Mouse (Mus musculus): Measurements from ENCODE around the gene Gm10964.
A peak's percentile ranks its signal among the peaks of the same experiment; 100 is the strongest.

The Gm10964 gene

GRCm38 (mm10) chr3:103734696-103735519 lies 4.3 kb upstream of the Gm10964 start:
- DNase-seq: no peak

GRCm38 (mm10) chr3:103735776-103736600 lies 3.2 kb upstream of the Gm10964 start:
- DNase-seq: no peak

- DNase-seq: peak; percentile 36
These were observed 2.0 kb upstream of the Gm10964 start for GRCm38 (mm10) chr3:103737061-103737754.

GRCm38 (mm10) chr3:103737778-103738571 lies 1.2 kb upstream of the Gm10964 start, which contains the start of gene Olfml3:
Gene Olfml3, minus strand, starts transcription at chr3:103738001.
- peak; percentile 86 for DNase-seq

- DNase-seq: no peak
These were observed 1.2 kb downstream of the Gm10964 start for GRCm38 (mm10) chr3:103740342-103740741.

- no peak for DNase-seq
These were observed 4.0 kb downstream of the Gm10964 start for GRCm38 (mm10) chr3:103743208-103743607.

- DNase-seq: no peak
These were observed 6.0 kb downstream of the Gm10964 start for GRCm38 (mm10) chr3:103745001-103745770.

- DNase-seq: no peak
These were observed 7.5 kb downstream of the Gm10964 start for GRCm38 (mm10) chr3:103746711-103747110.

- DNase-seq: no peak
These were observed 12.4 kb downstream of the Gm10964 start for GRCm38 (mm10) chr3:103751558-103751957.

GRCm38 (mm10) chr3:103755351-103755750 lies 16.2 kb downstream of the Gm10964 start:
- DNase-seq: no peak

GRCm38 (mm10) chr3:103756920-103757319 lies 17.8 kb downstream of the Gm10964 start:
- DNase-seq: no peak

GRCm38 (mm10) chr3:103758456-103758855 lies 19.3 kb downstream of the Gm10964 start:
- no peak for DNase-seq

GRCm38 (mm10) chr3:103759261-103759970 lies 20.2 kb downstream of the Gm10964 start:
- DNase-seq: no peak

GRCm38 (mm10) chr3:103766789-103767188 lies 27.6 kb downstream of the Gm10964 start:
- no peak for DNase-seq

- DNase-seq: peak; percentile 86
These were observed 32.5 kb downstream of the Gm10964 start for GRCm38 (mm10) chr3:103771531-103772130.

GRCm38 (mm10) chr3:103772846-103773245 lies 33.7 kb downstream of the Gm10964 start:
- DNase-seq: no peak

GRCm38 (mm10) chr3:103773508-103773907 lies 34.3 kb downstream of the Gm10964 start:
- DNase-seq: no peak

- DNase-seq: no peak
These were observed 34.8 kb downstream of the Gm10964 start for GRCm38 (mm10) chr3:103774009-103774408.

GRCm38 (mm10) chr3:103777940-103778339 lies 38.8 kb downstream of the Gm10964 start:
- DNase-seq: peak; percentile 67

GRCm38 (mm10) chr3:103778660-103779059 lies 39.5 kb downstream of the Gm10964 start:
- DNase-seq: no peak
